Mouse (Mus musculus) lung, embryonic 14.5 days (tissue): ENCODE results near the gene Prickle2. TPM values are rescaled to one million over a fixed set of nuclear protein-coding genes. Genes with fewer than 3 reads are reported as not detected.

ENCODE experiments used
- ATAC-seq: fragments of 200-750 bp; cut with Nextera tagmentation; 2 replicates; pipeline ENCODE4 v1.8.0; 2017; ENCODE audit warnings: mild to moderate bottlenecking, moderate TSS enrichment, moderate library complexity; ENCODE audit not compliant: insufficient read depth
- DNase-seq: peaks from one replicate; pipeline ENCODE4 v3.0.0-alpha.2; 2015
- H3K27ac ChIP-seq: fragments of 300-500 bp; sonication (generic); 2 replicates; pipeline ENCODE4 v1.5.1; 2014; ENCODE audit warnings: low read depth, mild to moderate bottlenecking, moderate library complexity
- H3K27me3 ChIP-seq: fragments of 300-500 bp; sonication (generic); 2 replicates; pipeline ENCODE4 v1.6.1; 2014; ENCODE audit warnings: low read length, control low read depth; ENCODE audit not compliant: insufficient read depth
- H3K36me3 ChIP-seq: fragments of 300-500 bp; sonication (generic); 2 replicates; pipeline ENCODE4 v1.6.1; 2014; ENCODE audit warnings: control low read depth; ENCODE audit not compliant: insufficient read depth
- H3K4me1 ChIP-seq: fragments of 300-500 bp; sonication (generic); 2 replicates; pipeline ENCODE4 v1.6.1; 2014; ENCODE audit warnings: antibody characterized with exemption, control low read depth; ENCODE audit not compliant: insufficient read depth
- H3K4me2 ChIP-seq: fragments of 300-500 bp; sonication (generic); 2 replicates; pipeline ENCODE4 v1.6.1; 2014; ENCODE audit warnings: mild to moderate bottlenecking
- H3K4me3 ChIP-seq: fragments of 300-500 bp; sonication (generic); 2 replicates; pipeline ENCODE4 v1.5.1; 2014; ENCODE audit warnings: low read depth, low read length
- H3K9ac ChIP-seq: fragments of 300-500 bp; sonication (generic); 2 replicates; pipeline ENCODE4 v1.6.1; 2014
- H3K9me3 ChIP-seq: fragments of 300-500 bp; sonication (generic); 2 replicates; pipeline ENCODE4 v1.6.1; 2016; ENCODE audit warnings: low read depth, low read length, control low read depth
- CTCF ChIP-seq: IDR thresholded peaks from 2 replicates; pipeline ENCODE4 v1.5.1; 2016; ENCODE audit warnings: antibody characterized with exemption, low read depth
- WGBS: fragments of 180-500 bp; shearing (Covaris S2); extraction: QIAGEN DNeasy Blood & Tissue Kit; methylation state at CpG from one replicate; pipeline ENCODE4 v1.1.7; 2014; 5-methylcytosine and 5-hydroxymethylcytosine counted together
- polyA plus RNA-seq: library from polyadenylated mRNA; unstranded; fragments of >200 nt; fragmentation: Nextera tagmentation; extraction: Ambion mirVana; gene quantifications from 2 replicates; pipeline ENCODE4 v1.2.1, GENCODE M21; 2014

Gene Prickle2
- polyA plus RNA-seq, 1 experiment from 2014 or later, result 11.0 TPM

GRCm38 (mm10) chr6:92478612-92479011, 227.3 kb downstream of the Prickle2 start:
- TF ChIP-seq CTCF, result no peak
- H3K4me3 ChIP-seq, result no peak overlapping the region
- no peak overlapping the region; the same call in 1 of the 2 replicates for H3K9ac ChIP-seq
- DNase-seq (no peak), ATAC-seq (no peak)
- H3K4me1 ChIP-seq, result no peaks in the 10 kb centered on the region; the same call in 1 of the 2 replicates
- no peak overlapping the region for H3K27ac ChIP-seq
- H3K27me3 ChIP-seq, result no peaks in the 10 kb centered on the region
- H3K4me2 ChIP-seq, result peak overlapping the region; percentile 72
- 93% methylated on average over 1 of the region's 1 CpGs for WGBS
- H3K9me3 ChIP-seq, result no peaks in the 10 kb centered on the region
- H3K36me3 ChIP-seq, result no peaks in the 10 kb centered on the region

- Histone ChIP-seq H3K4me2 (no peak overlapping the region), H3K27ac (no peak overlapping the region), H3K9me3 (no peaks in the 10 kb centered on the region), H3K9ac (no peak overlapping the region), H3K4me1 (no peaks in the 10 kb centered on the region; the same call in 1 of the 2 replicates), H3K4me3 (no peak overlapping the region), H3K36me3 (no peaks in the 10 kb centered on the region), H3K27me3 (no peaks in the 10 kb centered on the region)
- WGBS, result 87% methylated on average over 2 of the region's 2 CpGs
- TF ChIP-seq CTCF, result peak; percentile 53
- no peak for ATAC-seq
- DNase-seq, result peak; percentile 84
These were observed 228.3 kb downstream of the Prickle2 start for GRCm38 (mm10) chr6:92477621-92478020.

- no peak for DNase-seq
- no peak for TF ChIP-seq CTCF
- no peaks in the 10 kb centered on the region for H3K9me3 ChIP-seq
- no peaks in the 10 kb centered on the region for H3K27me3 ChIP-seq
- H3K36me3 ChIP-seq, result no peaks in the 10 kb centered on the region
- H3K27ac ChIP-seq, result peak overlapping the region; percentile 96
- H3K9ac ChIP-seq, result no peak overlapping the region
- peaks cover 44% of the 10 kb centered on the region for H3K4me1 ChIP-seq
- no peak overlapping the region for H3K4me3 ChIP-seq
- no peak; the same call in 1 of the 2 replicates for ATAC-seq
- peak overlapping the region; percentile 40 for H3K4me2 ChIP-seq
- 57% methylated on average over 4 of the region's 4 CpGs for WGBS
These were observed 236.5 kb downstream of the Prickle2 start for GRCm38 (mm10) chr6:92469456-92469855.

GRCm38 (mm10) chr6:92468892-92469291, 237.1 kb downstream of the Prickle2 start:
- Histone ChIP-seq H3K27ac (peak overlapping the region; percentile 96), H3K4me1 (peaks cover 49% of the 10 kb centered on the region), H3K36me3 (no peaks in the 10 kb centered on the region), H3K4me2 (peak overlapping the region; percentile 40), H3K27me3 (no peaks in the 10 kb centered on the region), H3K4me3 (no peak overlapping the region), H3K9me3 (no peaks in the 10 kb centered on the region), H3K9ac (no peak overlapping the region)
- TF ChIP-seq CTCF, result no peak
- DNase-seq, result peak; percentile 64
- peak; percentile 18; the same call in 1 of the 2 replicates for ATAC-seq
- 45% methylated on average over 4 of the region's 4 CpGs for WGBS

GRCm38 (mm10) chr6:92468383-92468791, 237.6 kb downstream of the Prickle2 start:
- Histone ChIP-seq H3K9me3 (no peaks in the 10 kb centered on the region), H3K36me3 (no peaks in the 10 kb centered on the region), H3K4me2 (0 out of 2 replicates have a peak overlapping the region, but pooled peaks have one; percentile 40), H3K27me3 (no peaks in the 10 kb centered on the region), H3K4me3 (no peak overlapping the region), H3K27ac (peak overlapping the region; percentile 96), H3K9ac (no peak overlapping the region), H3K4me1 (peaks cover 54% of the 10 kb centered on the region)
- ATAC-seq, result peak; percentile 94
- peak; percentile 95 for DNase-seq
- no peak for TF ChIP-seq CTCF
- 25% methylated on average over 3 of the region's 3 CpGs for WGBS

GRCm38 (mm10) chr6:92467343-92467742, 238.6 kb downstream of the Prickle2 start:
- no peak for ATAC-seq
- Histone ChIP-seq H3K9ac (no peak overlapping the region), H3K4me3 (no peak overlapping the region), H3K27ac (peak overlapping the region; percentile 3; the same call in 1 of the 2 replicates), H3K36me3 (no peaks in the 10 kb centered on the region), H3K9me3 (no peaks in the 10 kb centered on the region), H3K4me1 (peaks cover 57% of the 10 kb centered on the region), H3K27me3 (no peaks in the 10 kb centered on the region), H3K4me2 (no peak overlapping the region)
- 66% methylated on average over 2 of the region's 2 CpGs for WGBS
- TF ChIP-seq CTCF, result no peak
- DNase-seq, result peak; percentile 59

- H3K4me3 ChIP-seq, result no peak overlapping the region
- H3K4me2 ChIP-seq, result no peak overlapping the region
- ATAC-seq, result no peak
- WGBS, result 33% methylated on average over 1 of the region's 1 CpGs
- no peak for DNase-seq
- no peak overlapping the region for H3K9ac ChIP-seq
- peak overlapping the region; percentile 78; the same call in 1 of the 2 replicates for H3K27ac ChIP-seq
- H3K27me3 ChIP-seq, result no peaks in the 10 kb centered on the region
- H3K4me1 ChIP-seq, result peaks cover 57% of the 10 kb centered on the region
- TF ChIP-seq CTCF, result no peak
- no peaks in the 10 kb centered on the region for H3K9me3 ChIP-seq
- H3K36me3 ChIP-seq, result no peaks in the 10 kb centered on the region
These were observed 240.3 kb downstream of the Prickle2 start for GRCm38 (mm10) chr6:92465666-92466065.
